Mouse (Mus musculus): ENCODE measurements around the gene Rcvrn. TPM values are rescaled to one million over a fixed set of nuclear protein-coding genes. Genes with fewer than 3 reads are reported as not detected.

The Rcvrn gene
- polyA plus RNA-seq, 1 experiment from 2014 or later = not detected

DNA sequence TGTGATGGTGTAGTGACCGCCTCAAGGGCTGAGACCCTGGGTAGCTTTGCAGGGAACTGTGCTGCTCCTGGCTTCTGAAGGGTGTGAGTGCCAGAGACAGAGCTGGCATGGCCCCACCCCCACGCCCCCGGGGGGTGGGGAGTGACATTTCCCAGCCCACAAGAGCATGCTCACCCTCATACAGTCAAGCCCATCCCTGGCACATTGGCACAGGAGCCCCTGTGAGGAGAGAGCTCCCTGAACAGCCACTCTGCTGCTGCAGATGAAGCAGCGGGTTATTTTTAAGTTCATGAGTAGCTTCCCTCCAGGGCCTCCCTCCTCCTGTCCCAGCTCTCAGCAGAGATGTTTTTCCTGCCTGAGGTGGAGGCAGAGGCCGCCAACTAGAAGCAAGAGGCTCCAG lies 23.0 kb upstream of the Rcvrn start:
- H3K4me2 ChIP-seq = peak overlapping the region; percentile 19; the same call in 1 of the 2 replicates
- no peak overlapping the region; the same call in 1 of the 2 replicates for H3K9ac ChIP-seq
- no peaks in the 10 kb centered on the region for H3K27me3 ChIP-seq
- peak overlapping the region; percentile 89 for H3K27ac ChIP-seq
- H3K4me3 ChIP-seq = no peak overlapping the region
- no peaks in the 10 kb centered on the region for H3K9me3 ChIP-seq (replicated peaks)
- no peaks in the 10 kb centered on the region for H3K36me3 ChIP-seq
- H3K4me1 ChIP-seq (replicated peaks) = peaks cover 37% of the 10 kb centered on the region
- peak; percentile 75 for ATAC-seq (replicated peaks; ENCODE audit: insufficient number of reproducible peaks, insufficient read depth, low FRiP score, low read depth)
- 29% methylated on average over 5 of the region's 5 CpGs for WGBS

GRCm38 (mm10) chr11:67675562-67676540 lies 19.3 kb upstream of the Rcvrn start:
- Histone ChIP-seq H3K9ac (no peak overlapping the region), H3K4me2 (no peak overlapping the region), H3K27me3 (no peaks in the 10 kb centered on the region), H3K27ac (no peak overlapping the region), H3K4me3 (no peak overlapping the region), H3K9me3 (replicated peaks) (no peaks in the 10 kb centered on the region), H3K36me3 (no peaks in the 10 kb centered on the region), H3K4me1 (replicated peaks) (peaks cover 19% of the 10 kb centered on the region)
- no peak for ATAC-seq (replicated peaks; ENCODE audit: insufficient number of reproducible peaks, insufficient read depth, low FRiP score, low read depth)
- 52% methylated on average over 12 of the region's 12 CpGs for WGBS

GRCm38 (mm10) chr11:67679300-67679699 lies 15.8 kb upstream of the Rcvrn start:
- Histone ChIP-seq H3K36me3 (no peaks in the 10 kb centered on the region), H3K9ac (no peak overlapping the region), H3K4me3 (no peak overlapping the region), H3K27ac (no peak overlapping the region), H3K27me3 (no peaks in the 10 kb centered on the region), H3K9me3 (replicated peaks) (no peaks in the 10 kb centered on the region), H3K4me1 (replicated peaks) (no peaks in the 10 kb centered on the region), H3K4me2 (no peak overlapping the region)
- ATAC-seq (replicated peaks; ENCODE audit: insufficient number of reproducible peaks, insufficient read depth, low FRiP score, low read depth) = no peak
- 55% methylated on average over 5 of the region's 5 CpGs for WGBS

DNA sequence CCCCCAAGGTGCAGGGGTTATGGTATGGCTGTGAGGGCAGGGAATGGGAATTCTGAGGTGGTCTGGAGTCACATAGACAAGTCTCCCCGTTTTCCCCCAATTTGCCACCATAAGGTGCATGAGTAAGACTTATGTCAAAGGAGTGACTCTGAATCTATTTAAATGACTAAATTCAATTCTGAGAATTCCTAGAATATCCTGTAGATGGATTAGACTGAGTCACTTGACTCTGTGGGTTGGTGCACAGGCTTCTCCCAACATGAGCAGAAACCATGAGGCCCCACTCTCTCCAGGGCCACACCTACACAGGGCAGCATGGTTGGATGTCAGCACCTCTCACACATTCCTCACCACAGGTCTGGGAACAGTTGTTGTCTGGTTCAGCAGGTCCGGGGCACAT lies 15.2 kb upstream of the Rcvrn start:
- 77% methylated on average over 2 of the region's 2 CpGs for WGBS
- Histone ChIP-seq H3K36me3 (no peaks in the 10 kb centered on the region), H3K9ac (no peak overlapping the region), H3K27ac (no peak overlapping the region), H3K9me3 (replicated peaks) (no peaks in the 10 kb centered on the region), H3K27me3 (no peaks in the 10 kb centered on the region), H3K4me3 (no peak overlapping the region), H3K4me1 (replicated peaks) (no peaks in the 10 kb centered on the region), H3K4me2 (no peak overlapping the region)
- ATAC-seq (replicated peaks; ENCODE audit: insufficient number of reproducible peaks, insufficient read depth, low FRiP score, low read depth) = no peak

GRCm38 (mm10) chr11:67681871-67682270 lies 13.3 kb upstream of the Rcvrn start:
- Histone ChIP-seq H3K27me3 (no peaks in the 10 kb centered on the region), H3K36me3 (no peaks in the 10 kb centered on the region), H3K4me2 (no peak overlapping the region), H3K27ac (no peak overlapping the region), H3K4me3 (no peak overlapping the region), H3K4me1 (replicated peaks) (no peaks in the 10 kb centered on the region), H3K9ac (no peak overlapping the region), H3K9me3 (replicated peaks) (no peaks in the 10 kb centered on the region)
- ATAC-seq (replicated peaks; ENCODE audit: insufficient number of reproducible peaks, insufficient read depth, low FRiP score, low read depth) = no peak
- WGBS = 77% methylated on average over 3 of the region's 3 CpGs

GRCm38 (mm10) chr11:67686109-67686508 lies 9.0 kb upstream of the Rcvrn start:
- H3K4me1 ChIP-seq (replicated peaks) = no peaks in the 10 kb centered on the region
- no peak overlapping the region for H3K9ac ChIP-seq
- no peak overlapping the region for H3K4me3 ChIP-seq
- no peaks in the 10 kb centered on the region for H3K27me3 ChIP-seq
- H3K27ac ChIP-seq = no peak overlapping the region
- no peaks in the 10 kb centered on the region for H3K9me3 ChIP-seq (replicated peaks)
- no peak for ATAC-seq (replicated peaks; ENCODE audit: insufficient number of reproducible peaks, insufficient read depth, low FRiP score, low read depth)
- H3K4me2 ChIP-seq = no peak overlapping the region
- WGBS = 75% methylated on average over 2 of the region's 2 CpGs
- H3K36me3 ChIP-seq = no peaks in the 10 kb centered on the region

GRCm38 (mm10) chr11:67712976-67713375 lies 17.9 kb downstream of the Rcvrn start:
- no peak overlapping the region for H3K9ac ChIP-seq
- H3K4me3 ChIP-seq = no peak overlapping the region
- no peaks in the 10 kb centered on the region for H3K9me3 ChIP-seq (replicated peaks)
- no peak for ATAC-seq (replicated peaks; ENCODE audit: insufficient number of reproducible peaks, insufficient read depth, low FRiP score, low read depth)
- 77% methylated on average over 4 of the region's 4 CpGs for WGBS
- H3K36me3 ChIP-seq = no peaks in the 10 kb centered on the region
- H3K27me3 ChIP-seq = no peaks in the 10 kb centered on the region
- H3K27ac ChIP-seq = no peak overlapping the region
- H3K4me1 ChIP-seq (replicated peaks) = no peaks in the 10 kb centered on the region
- no peak overlapping the region for H3K4me2 ChIP-seq

GRCm38 (mm10) chr11:67715382-67715781 lies 20.3 kb downstream of the Rcvrn start:
- ATAC-seq (replicated peaks; ENCODE audit: insufficient number of reproducible peaks, insufficient read depth, low FRiP score, low read depth) = no peak
- WGBS = 77% methylated on average over 4 of the region's 4 CpGs

GRCm38 (mm10) chr11:67721485-67721884 lies 26.4 kb downstream of the Rcvrn start:
- ATAC-seq (replicated peaks; ENCODE audit: insufficient number of reproducible peaks, insufficient read depth, low FRiP score, low read depth) = peak; percentile 62; the same call in 1 of the 2 replicates
- Histone ChIP-seq H3K4me2 (no peak overlapping the region), H3K27me3 (no peaks in the 10 kb centered on the region), H3K4me1 (replicated peaks) (peaks cover 8% of the 10 kb centered on the region), H3K36me3 (no peaks in the 10 kb centered on the region), H3K27ac (peak overlapping the region; percentile 7; the same call in 1 of the 2 replicates), H3K9ac (no peak overlapping the region), H3K4me3 (no peak overlapping the region), H3K9me3 (replicated peaks) (no peaks in the 10 kb centered on the region)
- WGBS = 59% methylated on average over 5 of the region's 5 CpGs

More at GRCm38 (mm10) chr11:67715382-67715781, 20.3 kb downstream of the Rcvrn start:
- Histone ChIP-seq H3K27me3 (no peaks in the 10 kb centered on the region), H3K4me3 (no peak overlapping the region), H3K4me2 (no peak overlapping the region), H3K4me1 (replicated peaks) (no peaks in the 10 kb centered on the region), H3K27ac (no peak overlapping the region), H3K9ac (no peak overlapping the region), H3K9me3 (replicated peaks) (no peaks in the 10 kb centered on the region), H3K36me3 (no peaks in the 10 kb centered on the region)

DNA sequence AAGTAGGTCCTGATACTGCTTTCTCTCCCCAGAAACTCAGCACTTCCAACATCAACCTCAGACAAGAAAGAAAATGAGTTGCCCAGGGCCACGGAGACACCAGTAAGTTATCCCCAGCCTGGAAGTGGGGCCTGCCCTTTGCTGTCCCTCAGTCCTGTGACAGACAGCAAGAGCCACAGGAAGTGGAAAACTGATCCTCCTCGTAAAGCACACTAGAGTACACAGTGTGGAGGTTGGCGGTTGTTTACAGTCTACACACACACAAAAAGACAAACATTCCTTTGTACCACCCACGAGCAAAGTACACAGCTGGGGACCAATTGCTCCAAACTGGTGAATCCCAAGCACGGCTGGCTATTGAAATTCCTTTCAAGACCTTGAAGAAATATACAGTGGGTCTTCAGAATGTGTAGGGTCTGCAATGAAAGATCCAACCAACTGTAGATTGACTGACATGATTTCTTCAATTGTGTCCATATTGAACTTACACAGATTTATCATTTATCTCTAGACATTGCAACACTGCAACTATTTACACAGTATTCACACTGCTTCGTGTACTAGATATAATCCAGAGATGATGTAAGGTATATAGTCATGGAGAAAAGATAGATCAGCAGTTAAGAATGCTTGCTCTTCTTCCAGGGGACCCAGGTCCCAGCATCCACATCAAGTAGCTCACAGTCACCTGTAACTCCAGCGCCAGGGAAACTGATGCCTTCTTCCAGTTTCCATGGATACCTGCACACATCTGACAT lies 27.5 kb downstream of the Rcvrn start:
- WGBS = 66% methylated on average over 7 of the region's 7 CpGs
- no peaks in the 10 kb centered on the region for H3K36me3 ChIP-seq

GRCm38 (mm10) chr11:67723231-67724013 lies 28.3 kb downstream of the Rcvrn start:
- no peak overlapping the region for H3K4me2 ChIP-seq
- peaks cover 17% of the 10 kb centered on the region for H3K4me1 ChIP-seq (replicated peaks)
- no peaks in the 10 kb centered on the region for H3K9me3 ChIP-seq (replicated peaks)
- ATAC-seq (replicated peaks; ENCODE audit: insufficient number of reproducible peaks, insufficient read depth, low FRiP score, low read depth) = no peak
- no peak overlapping the region for H3K4me3 ChIP-seq
- H3K9ac ChIP-seq = no peak overlapping the region
- H3K27ac ChIP-seq = no peak overlapping the region
- WGBS = 62% methylated on average over 8 of the region's 8 CpGs
- H3K36me3 ChIP-seq = no peaks in the 10 kb centered on the region
- no peaks in the 10 kb centered on the region for H3K27me3 ChIP-seq

More for the DNA sequence above, 27.5 kb downstream of the Rcvrn start:
- H3K27me3 ChIP-seq = no peaks in the 10 kb centered on the region
- H3K9ac ChIP-seq = no peak overlapping the region
- no peak overlapping the region for H3K27ac ChIP-seq
- ATAC-seq (replicated peaks; ENCODE audit: insufficient number of reproducible peaks, insufficient read depth, low FRiP score, low read depth) = no peak
- H3K4me1 ChIP-seq (replicated peaks) = peaks cover 16% of the 10 kb centered on the region
- no peaks in the 10 kb centered on the region for H3K9me3 ChIP-seq (replicated peaks)
- H3K4me3 ChIP-seq = no peak overlapping the region
- no peak overlapping the region for H3K4me2 ChIP-seq
